Mouse (Mus musculus) hindbrain, embryonic 11.5 days (tissue): ENCODE results near the gene Abat. TPM values are rescaled to one million over a fixed set of nuclear protein-coding genes. Genes with fewer than 3 reads are reported as not detected.
A peak's percentile ranks its signal among the peaks of the same experiment; 100 is the strongest.

Experiments used
- ATAC-seq: fragments of 200-750 bp; cut with Nextera tagmentation; 2 replicates; pipeline ENCODE4 v1.8.0; 2017; ENCODE audit warnings: mild to moderate bottlenecking, moderate TSS enrichment, moderate library complexity; ENCODE audit not compliant: low FRiP score
- DNase-seq: peaks from one replicate; pipeline ENCODE4 v3.0.0-alpha.2; 2015; ENCODE audit warnings: low spot score
- H3K27ac ChIP-seq: fragments of 300-500 bp; sonication (generic); 2 replicates; pipeline ENCODE4 v1.5.1; 2014; ENCODE audit warnings: mild to moderate bottlenecking, low read depth, low read length
- H3K27me3 ChIP-seq: fragments of 300-500 bp; sonication (generic); 2 replicates; pipeline ENCODE4 v1.6.1; 2014; ENCODE audit warnings: mild to moderate bottlenecking, low read length, moderate library complexity, mixed read lengths; ENCODE audit not compliant: control insufficient read depth, insufficient read depth
- H3K36me3 ChIP-seq: fragments of 300-500 bp; sonication (generic); 2 replicates; pipeline ENCODE4 v1.6.1; 2014; ENCODE audit warnings: mild to moderate bottlenecking, low read length, moderate library complexity, mixed read lengths; ENCODE audit not compliant: control insufficient read depth, insufficient read depth
- H3K4me1 ChIP-seq: fragments of 300-500 bp; sonication (generic); replicated peaks from 2 replicates; pipeline ENCODE4 v1.6.1; 2014; ENCODE audit warnings: low read length, mixed read lengths; ENCODE audit not compliant: control insufficient read depth, insufficient read depth
- H3K4me2 ChIP-seq: fragments of 300-500 bp; sonication (generic); replicated peaks from 2 replicates; pipeline ENCODE4 v1.6.1; 2014; ENCODE audit warnings: mild to moderate bottlenecking, low read depth, low read length
- H3K4me3 ChIP-seq: fragments of 300-500 bp; sonication (generic); 2 replicates; pipeline ENCODE4 v1.5.1; 2014; ENCODE audit warnings: low read depth, low read length
- H3K9ac ChIP-seq: fragments of 300-500 bp; sonication (generic); 2 replicates; pipeline ENCODE4 v1.6.1; 2014; ENCODE audit warnings: low read depth, low read length
- H3K9me3 ChIP-seq: fragments of 300-500 bp; sonication (generic); 2 replicates; pipeline ENCODE4 v1.6.1; 2016; ENCODE audit warnings: low read length; ENCODE audit not compliant: control insufficient read depth
- WGBS: fragments of 180-500 bp; shearing (Covaris S2); extraction: QIAGEN DNeasy Blood & Tissue Kit; methylation state at CpG from one replicate; pipeline ENCODE4 v1.1.7; 2014; 5-methylcytosine and 5-hydroxymethylcytosine counted together
- polyA plus RNA-seq: library from polyadenylated mRNA; unstranded; fragments of >200 nt; fragmentation: Nextera tagmentation; extraction: Ambion mirVana; gene quantifications from 2 replicates; pipeline ENCODE4 v1.2.1, GENCODE M21; 2014

Gene Abat
- polyA plus RNA-seq, 1 experiment from 2014 or later, result 27.4 TPM

GRCm38 (mm10) chr16:8663606-8664539, 150.6 kb downstream of the Abat start:
- no peak overlapping the region for H3K9ac ChIP-seq
- H3K27me3 ChIP-seq, result no peaks in the 10 kb centered on the region
- peaks cover 9% of the 10 kb centered on the region; the same call in 1 of the 2 replicates for H3K36me3 ChIP-seq
- no peak overlapping the region for H3K27ac ChIP-seq
- H3K4me1 ChIP-seq, result peaks cover 6% of the 10 kb centered on the region; the same call in 1 of the 2 replicates
- no peak for DNase-seq
- WGBS, result 86% methylated on average over 24 of the region's 24 CpGs
- no peaks in the 10 kb centered on the region for H3K9me3 ChIP-seq
- H3K4me2 ChIP-seq, result no peak overlapping the region
- no peak overlapping the region for H3K4me3 ChIP-seq
- no peak for ATAC-seq

DNA sequence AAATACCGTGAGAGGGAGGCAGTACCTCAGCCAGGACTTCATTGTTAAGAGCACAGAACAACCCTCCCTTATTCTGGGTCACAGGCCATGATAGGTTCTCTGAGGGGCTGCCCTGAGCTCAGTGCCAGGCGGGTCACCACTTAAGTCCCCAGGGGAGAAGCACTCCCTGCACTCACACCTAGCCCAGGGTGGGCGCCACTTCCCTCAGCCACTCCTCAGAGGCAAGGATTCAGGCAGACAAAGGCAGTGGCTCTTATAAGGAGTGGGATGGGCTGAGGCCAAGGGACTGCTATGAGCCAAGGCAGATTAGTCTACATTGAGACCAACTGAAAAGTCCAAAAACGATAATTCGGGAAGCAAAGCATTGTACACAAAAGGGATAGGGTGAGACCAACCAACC, 152.1 kb downstream of the Abat start:
- H3K27ac ChIP-seq, result no peak overlapping the region
- DNase-seq, result no peak
- no peak overlapping the region for H3K9ac ChIP-seq
- 89% methylated on average over 5 of the region's 5 CpGs for WGBS
- no peak for ATAC-seq
- no peaks in the 10 kb centered on the region for H3K27me3 ChIP-seq
- no peaks in the 10 kb centered on the region for H3K9me3 ChIP-seq
- no peak overlapping the region for H3K4me3 ChIP-seq
- no peak overlapping the region for H3K4me2 ChIP-seq
- peaks cover 3% of the 10 kb centered on the region; the same call in 1 of the 2 replicates for H3K36me3 ChIP-seq
- H3K4me1 ChIP-seq, result peaks cover 11% of the 10 kb centered on the region; the same call in 1 of the 2 replicates

- 0 out of 2 replicates have a peak overlapping the region, but pooled peaks have one; percentile 30 for H3K27ac ChIP-seq
- no peaks in the 10 kb centered on the region for H3K9me3 ChIP-seq
- no peaks in the 10 kb centered on the region for H3K27me3 ChIP-seq
- H3K9ac ChIP-seq, result no peak overlapping the region
- no peak for DNase-seq
- WGBS, result 77% methylated on average over 2 of the region's 2 CpGs
- peaks cover 11% of the 10 kb centered on the region; the same call in 1 of the 2 replicates for H3K4me1 ChIP-seq
- no peak overlapping the region for H3K4me3 ChIP-seq
- no peak overlapping the region for H3K4me2 ChIP-seq
- ATAC-seq, result no peak
- H3K36me3 ChIP-seq, result peaks cover 3% of the 10 kb centered on the region; the same call in 1 of the 2 replicates
Observed at GRCm38 (mm10) chr16:8666452-8666851, 153.2 kb downstream of the Abat start.

DNA sequence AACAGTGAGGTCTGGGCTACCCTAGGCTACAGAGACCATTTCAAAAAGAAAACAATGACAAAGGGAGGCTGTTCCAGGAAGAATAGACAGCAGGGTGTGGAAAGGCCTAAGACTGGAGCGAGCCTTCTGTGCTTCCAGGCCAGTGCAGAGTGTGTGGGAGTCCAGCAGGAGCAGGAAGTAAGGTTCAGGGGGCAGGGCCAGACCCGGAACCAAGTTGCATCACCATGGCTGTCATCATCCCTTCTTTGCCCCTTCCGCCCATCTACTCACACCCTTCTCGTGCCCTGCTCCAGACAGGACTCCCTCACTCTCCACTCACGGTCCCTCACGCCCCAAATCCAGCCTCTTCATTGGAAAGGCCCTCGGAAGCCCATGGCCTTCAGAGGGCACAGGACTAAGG, 154.0 kb downstream of the Abat start:
- no peak overlapping the region for H3K9ac ChIP-seq
- ATAC-seq, result no peak
- no peak overlapping the region for H3K27ac ChIP-seq
- 88% methylated on average over 7 of the region's 7 CpGs for WGBS
- H3K27me3 ChIP-seq, result no peaks in the 10 kb centered on the region
- H3K4me1 ChIP-seq, result peaks cover 11% of the 10 kb centered on the region; the same call in 1 of the 2 replicates
- H3K4me3 ChIP-seq, result no peak overlapping the region
- no peaks in the 10 kb centered on the region for H3K9me3 ChIP-seq
- no peaks in the 10 kb centered on the region for H3K36me3 ChIP-seq
- no peak for DNase-seq
- no peak overlapping the region for H3K4me2 ChIP-seq

- Histone ChIP-seq H3K9ac (no peak overlapping the region), H3K27me3 (no peaks in the 10 kb centered on the region), H3K4me2 (no peak overlapping the region), H3K36me3 (no peaks in the 10 kb centered on the region), H3K27ac (no peak overlapping the region), H3K4me3 (no peak overlapping the region), H3K4me1 (peaks cover 11% of the 10 kb centered on the region; the same call in 1 of the 2 replicates), H3K9me3 (no peaks in the 10 kb centered on the region)
- WGBS, result 69% methylated on average over 4 of the region's 4 CpGs
- no peak for ATAC-seq
- DNase-seq, result no peak
Observed at GRCm38 (mm10) chr16:8667814-8668213, 154.6 kb downstream of the Abat start.

DNA sequence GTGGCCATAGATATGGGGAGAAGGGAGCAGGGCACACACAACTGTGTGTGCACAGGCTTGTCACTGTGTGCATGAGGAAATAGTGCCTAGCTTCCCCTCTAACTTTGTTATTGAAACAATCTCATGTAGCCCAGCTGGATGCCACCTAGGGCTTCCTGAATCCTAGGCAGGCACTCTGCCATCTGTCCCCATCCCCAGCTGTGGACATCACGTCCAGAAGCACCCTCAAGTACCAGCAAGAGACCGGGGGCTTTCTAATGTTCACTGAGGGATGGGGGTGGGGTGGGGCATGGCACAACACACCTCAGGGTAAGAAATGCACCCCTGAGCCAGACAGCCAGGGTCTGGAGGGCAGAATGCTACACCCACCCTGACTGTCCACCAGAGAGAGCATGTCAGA, 155.2 kb downstream of the Abat start:
- Histone ChIP-seq H3K4me1 (peaks cover 11% of the 10 kb centered on the region; the same call in 1 of the 2 replicates), H3K9ac (no peak overlapping the region), H3K4me3 (no peak overlapping the region), H3K27ac (no peak overlapping the region), H3K4me2 (no peak overlapping the region; the same call in 1 of the 2 replicates), H3K36me3 (no peaks in the 10 kb centered on the region), H3K9me3 (no peaks in the 10 kb centered on the region), H3K27me3 (no peaks in the 10 kb centered on the region; the same call in 1 of the 2 replicates)
- no peak for ATAC-seq
- no peak for DNase-seq
- 79% methylated on average over 2 of the region's 2 CpGs for WGBS

GRCm38 (mm10) chr16:8669432-8669831, 156.2 kb downstream of the Abat start:
- WGBS, result 60% methylated on average over 5 of the region's 5 CpGs
- Histone ChIP-seq H3K4me1 (peaks cover 11% of the 10 kb centered on the region; the same call in 1 of the 2 replicates), H3K27ac (no peak overlapping the region), H3K36me3 (no peaks in the 10 kb centered on the region), H3K27me3 (no peaks in the 10 kb centered on the region; the same call in 1 of the 2 replicates), H3K4me2 (peak overlapping the region; percentile 62), H3K9me3 (no peaks in the 10 kb centered on the region), H3K9ac (peak overlapping the region; percentile 83), H3K4me3 (peak overlapping the region; percentile 71)
- no peak for DNase-seq
- ATAC-seq, result no peak

- peak; percentile 61 for ATAC-seq
- WGBS, result 6% methylated on average over 14 of the region's 15 CpGs
- H3K27me3 ChIP-seq, result no peaks in the 10 kb centered on the region; the same call in 1 of the 2 replicates
- peak; percentile 75 for DNase-seq
- H3K9ac ChIP-seq, result peak overlapping the region; percentile 83
- H3K4me2 ChIP-seq, result peak overlapping the region; percentile 62
- H3K4me1 ChIP-seq, result peaks cover 11% of the 10 kb centered on the region; the same call in 1 of the 2 replicates
- H3K9me3 ChIP-seq, result no peaks in the 10 kb centered on the region
- no peaks in the 10 kb centered on the region for H3K36me3 ChIP-seq
- H3K4me3 ChIP-seq, result peak overlapping the region; percentile 71
- H3K27ac ChIP-seq, result peak overlapping the region; percentile 79
Observed at GRCm38 (mm10) chr16:8670041-8671035, 157.1 kb downstream of the Abat start.
